ENCODE assay signal across 8 mouse cellular contexts in the genomic region with DNA sequence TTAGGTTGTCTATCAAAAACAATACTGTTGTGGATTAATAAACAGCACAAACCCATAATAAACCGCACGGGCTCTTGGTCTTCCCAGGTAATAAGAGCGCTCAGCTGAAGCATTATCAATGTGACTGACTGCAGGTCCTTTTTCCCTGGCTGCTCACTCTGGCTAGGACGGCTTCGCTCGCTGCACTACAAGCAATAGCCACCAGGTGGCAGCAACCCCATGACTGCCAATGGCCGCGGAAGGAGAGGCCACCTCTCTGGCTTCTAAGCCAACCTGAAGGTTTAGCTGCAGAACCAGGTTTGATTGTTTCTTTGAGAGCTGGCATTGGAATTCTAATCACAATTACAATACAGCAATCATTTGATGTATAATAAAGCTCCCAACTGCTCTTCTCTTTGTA. TPM values are rescaled to one million over a fixed set of nuclear protein-coding genes. Genes with fewer than 3 reads are reported as not detected.
A peak's percentile ranks its signal among the peaks of the same experiment; 100 is the strongest.
DNase-seq lines count a peak whose midpoint lies in the region; ATAC-seq and TF ChIP-seq lines count a peak whose summit lies in the region.

No protein-coding gene starts in this region.

- H3K4me1 ChIP-seq in kidney, adult 2 months (ENCODE audit: control insufficient read depth, insufficient read depth, low read length), result no peaks in the 10 kb centered on the region; the same call in 1 of the 2 replicates
- no peaks in the 10 kb centered on the region for H3K4me1 ChIP-seq in limb, embryonic 11.5 days (ENCODE audit: control insufficient read depth, insufficient read depth, low read length)

- no peak overlapping the region for H3K9ac ChIP-seq in limb, embryonic 11.5 days (ENCODE audit: low read length)

- 4% methylated on average over 8 of the region's 8 CpGs for WGBS in kidney, adult 2 months
- 10% methylated on average over 8 of the region's 8 CpGs for WGBS in limb, embryonic 11.5 days

- no peak for ATAC-seq in limb, embryonic 11.5 days (ENCODE audit: insufficient number of reproducible peaks, low FRiP score, low TSS enrichment, low read depth)

- H3K27me3 ChIP-seq in kidney, adult 2 months (replicated peaks; ENCODE audit: control insufficient read depth, insufficient read depth, low read length), result no peaks in the 10 kb centered on the region
- no peaks in the 10 kb centered on the region for H3K27me3 ChIP-seq in limb, embryonic 11.5 days (ENCODE audit: control insufficient read depth, insufficient read depth, low read length)

- no peak overlapping the region for H3K4me2 ChIP-seq in limb, embryonic 11.5 days (ENCODE audit: low read depth, severe bottlenecking)

- H3K36me3 ChIP-seq in kidney, adult 2 months (ENCODE audit: control insufficient read depth, insufficient read depth, low read length), result no peaks in the 10 kb centered on the region
- H3K36me3 ChIP-seq in limb, embryonic 11.5 days (ENCODE audit: control insufficient read depth, insufficient read depth, low read length), result no peaks in the 10 kb centered on the region

- no peaks in the 10 kb centered on the region for H3K9me3 ChIP-seq in limb, embryonic 11.5 days (ENCODE audit: control insufficient read depth, low read length)

- peak; percentile 69 for DNase-seq in ovary, postnatal 10 days (ENCODE audit: low spot score)
- no peak for DNase-seq in ovary, adult 18-20 months (ENCODE audit: low spot score)
- DNase-seq in cerebellum, postnatal 36 days, result peak; percentile 77 to 78
- DNase-seq in gastrocnemius, postnatal 14 days, result peak; percentile 63
- DNase-seq in kidney, adult 2 months, result peak; percentile 75
- peak; percentile 94 for DNase-seq in limb, embryonic 11.5 days (ENCODE audit: low spot score)
- peak; percentile 17 to 43 for DNase-seq in monocyte, adult 2 months (ENCODE audit: low read depth in 1 of 2, low spot score in 2 of 2)
- peak; percentile 68 to 90 for DNase-seq in spleen, postnatal 4 days (ENCODE audit: low spot score in 2 of 2)

- H3K4me3 ChIP-seq in kidney, adult 2 months (ENCODE audit: insufficient read depth, low read depth, low read length), result no peak overlapping the region
- H3K4me3 ChIP-seq in limb, embryonic 11.5 days (ENCODE audit: low read depth, low read length), result no peak overlapping the region

- intact Hi-C loops in gastrocnemius, postnatal 14 days (cut with DNase I; ENCODE audit: low total_unique reads), result loop anchor here (10.0 kb wide), 1 partner anchor 389 kb away; a partner anchor contains a TSS

- no peak for TF ChIP-seq POLR2A in kidney, adult 2 months (IDR thresholded peaks at IDR 0.05; ENCODE audit: low read depth, low read length)

- no peak overlapping the region for H3K27ac ChIP-seq in kidney, adult 2 months (ENCODE audit: insufficient read depth, low read depth, low read length)
- no peak overlapping the region for H3K27ac ChIP-seq in limb, embryonic 11.5 days (replicated peaks; ENCODE audit: low read depth, low read length)

- peak; percentile 95; the same call in 1 of the 2 replicates for TF ChIP-seq CTCF in kidney, adult 2 months (conservative IDR thresholded peaks at IDR 0.05; ENCODE audit: insufficient read depth, insufficient read length, low read depth, low read length)

RNA-seq across cellular contexts. Expression of a gene that starts 37.8 kb away (rescaled TPM):
- total RNA-seq in gastrocnemius, postnatal 14 days (2021), result 1 to 10 TPM; 1.9 to 2.0 TPM
- 0.25 and 0.42 TPM in 2 replicates for polyA plus RNA-seq in kidney, adult 2 months (2012; rRNA removed)
- 0.60 and 0.67 TPM in 2 replicates for polyA plus RNA-seq in limb, embryonic 11.5 days (2014; fragmentation: Nextera tagmentation; extraction: Ambion mirVana)

RNA-seq across cellular contexts. Expression of a gene that starts 56.0 kb away (rescaled TPM):
- total RNA-seq in gastrocnemius, postnatal 14 days (2021), result 10 to 100 TPM; 44.4 to 45.1 TPM
- polyA plus RNA-seq in kidney, adult 2 months (2012; rRNA removed), result 17.5 and 28.8 TPM in 2 replicates
- polyA plus RNA-seq in limb, embryonic 11.5 days (2014; fragmentation: Nextera tagmentation; extraction: Ambion mirVana), result 128 and 140 TPM in 2 replicates
